Mouse (Mus musculus): Measurements from ENCODE around the gene Hdac2. TPM values are rescaled to one million over a fixed set of nuclear protein-coding genes. Genes with fewer than 3 reads are reported as not detected.

The Hdac2 gene
- polyA plus RNA-seq, 1 experiment: 62.9 TPM

GRCm38 (mm10) chr10:37024301-37024700, 50.0 kb downstream of the Hdac2 start:
- Histone ChIP-seq H3K4me3 (ENCODE audit: insufficient read depth, poor library complexity, severe bottlenecking) (no peak overlapping the region), H3K36me3 (ENCODE audit: control insufficient read depth, insufficient read depth) (no peaks in the 10 kb centered on the region), H3ac (ENCODE audit: control insufficient read depth, insufficient read length, low read depth) (no peak overlapping the region), H3K79me3 (ENCODE audit: low read depth) (no peaks in the 10 kb centered on the region), H3K27me3 (ENCODE audit: control insufficient read depth, insufficient read depth, insufficient read length) (no peaks in the 10 kb centered on the region), H3K79me2 (ENCODE audit: control insufficient read depth, insufficient read depth) (no peaks in the 10 kb centered on the region)
- TF ChIP-seq MYOD1 (IDR thresholded peaks at IDR 0.05; ENCODE audit: control insufficient read depth, insufficient read length, low read depth) (no peak), CTCF (IDR thresholded peaks at IDR 0.05; ENCODE audit: control insufficient read depth, insufficient read depth, insufficient read length) (no peak), MAX (IDR thresholded peaks at IDR 0.05) (no peak), FOSL1 (IDR thresholded peaks at IDR 0.05; ENCODE audit: insufficient read depth, low read length, poor library complexity, severe bottlenecking) (no peak), USF1 (IDR thresholded peaks at IDR 0.05; ENCODE audit: low read depth) (no peak), CEBPB (IDR thresholded peaks at IDR 0.05; ENCODE audit: low read depth) (no peak), MYOG (IDR thresholded peaks at IDR 0.05; ENCODE audit: control insufficient read depth, extremely low read depth, insufficient read length) (no peak)

- Histone ChIP-seq H3ac (ENCODE audit: control insufficient read depth, insufficient read length, low read depth) (no peak overlapping the region), H3K4me3 (ENCODE audit: insufficient read depth, poor library complexity, severe bottlenecking) (no peak overlapping the region), H3K27me3 (ENCODE audit: control insufficient read depth, insufficient read depth, insufficient read length) (no peaks in the 10 kb centered on the region), H3K36me3 (ENCODE audit: control insufficient read depth, insufficient read depth) (no peaks in the 10 kb centered on the region), H3K79me3 (ENCODE audit: low read depth) (no peaks in the 10 kb centered on the region), H3K79me2 (ENCODE audit: control insufficient read depth, insufficient read depth) (no peaks in the 10 kb centered on the region)
- TF ChIP-seq CEBPB (IDR thresholded peaks at IDR 0.05; ENCODE audit: low read depth) (no peak), FOSL1 (IDR thresholded peaks at IDR 0.05; ENCODE audit: insufficient read depth, low read length, poor library complexity, severe bottlenecking) (no peak), USF1 (IDR thresholded peaks at IDR 0.05; ENCODE audit: low read depth) (no peak), MAX (IDR thresholded peaks at IDR 0.05) (no peak), MYOD1 (IDR thresholded peaks at IDR 0.05; ENCODE audit: control insufficient read depth, insufficient read length, low read depth) (no peak), MYOG (IDR thresholded peaks at IDR 0.05; ENCODE audit: control insufficient read depth, extremely low read depth, insufficient read length) (no peak), CTCF (IDR thresholded peaks at IDR 0.05; ENCODE audit: control insufficient read depth, insufficient read depth, insufficient read length) (no peak)
Measured at GRCm38 (mm10) chr10:37028651-37029050, 54.3 kb downstream of the Hdac2 start.

- Histone ChIP-seq H3K4me3 (ENCODE audit: insufficient read depth, poor library complexity, severe bottlenecking) (no peak overlapping the region), H3K36me3 (ENCODE audit: control insufficient read depth, insufficient read depth) (no peaks in the 10 kb centered on the region), H3K79me2 (ENCODE audit: control insufficient read depth, insufficient read depth) (no peaks in the 10 kb centered on the region), H3K79me3 (ENCODE audit: low read depth) (no peaks in the 10 kb centered on the region), H3K27me3 (ENCODE audit: control insufficient read depth, insufficient read depth, insufficient read length) (no peaks in the 10 kb centered on the region), H3ac (ENCODE audit: control insufficient read depth, insufficient read length, low read depth) (no peak overlapping the region)
- TF ChIP-seq CTCF (IDR thresholded peaks at IDR 0.05; ENCODE audit: control insufficient read depth, insufficient read depth, insufficient read length) (no peak), MAX (IDR thresholded peaks at IDR 0.05) (no peak), MYOD1 (IDR thresholded peaks at IDR 0.05; ENCODE audit: control insufficient read depth, insufficient read length, low read depth) (no peak), FOSL1 (IDR thresholded peaks at IDR 0.05; ENCODE audit: insufficient read depth, low read length, poor library complexity, severe bottlenecking) (no peak)
Measured at GRCm38 (mm10) chr10:37035090-37035497, 60.8 kb downstream of the Hdac2 start.

- TF ChIP-seq MAX (IDR thresholded peaks at IDR 0.05) (no peak), MYOD1 (IDR thresholded peaks at IDR 0.05; ENCODE audit: control insufficient read depth, insufficient read length, low read depth) (no peak), USF1 (IDR thresholded peaks at IDR 0.05; ENCODE audit: low read depth) (no peak), CTCF (IDR thresholded peaks at IDR 0.05; ENCODE audit: control insufficient read depth, insufficient read depth, insufficient read length) (no peak), CEBPB (IDR thresholded peaks at IDR 0.05; ENCODE audit: low read depth) (no peak)
- no peak overlapping the region for H3ac ChIP-seq (ENCODE audit: control insufficient read depth, insufficient read length, low read depth)
- H3K27me3 ChIP-seq (ENCODE audit: control insufficient read depth, insufficient read depth, insufficient read length): no peaks in the 10 kb centered on the region
- no peak overlapping the region for H3K4me3 ChIP-seq (ENCODE audit: insufficient read depth, poor library complexity, severe bottlenecking)
- H3K79me3 ChIP-seq (ENCODE audit: low read depth): no peaks in the 10 kb centered on the region
- no peaks in the 10 kb centered on the region for H3K79me2 ChIP-seq (ENCODE audit: control insufficient read depth, insufficient read depth)
- H3K36me3 ChIP-seq (ENCODE audit: control insufficient read depth, insufficient read depth): no peaks in the 10 kb centered on the region
Measured at GRCm38 (mm10) chr10:37047661-37048098, 73.3 kb downstream of the Hdac2 start.

Other genes starting within 250 kb of the Hdac2 start
- 26.6 TPM for gene Marcks, start 164.4 kb downstream of the Hdac2 start, polyA plus RNA-seq (2012; fragmentation: generic; extraction: Trizol)